Mouse (Mus musculus) CD4-positive, CD25-positive, alpha-beta regulatory T cell, adult 2 months (primary cell): ENCODE measurements around the gene Gm20661.

Source experiments
- DNase-seq: peaks from one replicate; pipeline ENCODE4 v3.0.0-alpha.2; 2012; ENCODE audit warnings: low read depth, low spot score

The Gm20661 gene

GRCm38 (mm10) chr9:108001922-108002770 is 19.3 kb downstream of the Gm20661 start, which contains the start of gene Ip6k1:
Gene Ip6k1 (plus strand): TSS chr9:108002501.
- peak; percentile 100 for DNase-seq

GRCm38 (mm10) chr9:108002778-108003530 is 20.1 kb downstream of the Gm20661 start:
- DNase-seq: peak; percentile 53

- DNase-seq: peak; percentile 61
Observed at GRCm38 (mm10) chr9:108003531-108003890, 20.7 kb downstream of the Gm20661 start.

GRCm38 (mm10) chr9:108008041-108008440 is 25.2 kb downstream of the Gm20661 start:
- no peak for DNase-seq

- DNase-seq: peak; percentile 36
Observed at GRCm38 (mm10) chr9:108010385-108010784, 27.5 kb downstream of the Gm20661 start.

GRCm38 (mm10) chr9:108013577-108013976 is 30.7 kb downstream of the Gm20661 start:
- DNase-seq: peak; percentile 28

- no peak for DNase-seq
Observed at GRCm38 (mm10) chr9:108017127-108017526, 34.3 kb downstream of the Gm20661 start.

- DNase-seq: no peak
Observed at GRCm38 (mm10) chr9:108020741-108021140, 37.9 kb downstream of the Gm20661 start.

- DNase-seq: no peak
Observed at GRCm38 (mm10) chr9:108023216-108023615, 40.4 kb downstream of the Gm20661 start.

- DNase-seq: peak; percentile 63
Observed at GRCm38 (mm10) chr9:108026584-108026983, 43.7 kb downstream of the Gm20661 start.

GRCm38 (mm10) chr9:108027867-108028266 is 45.0 kb downstream of the Gm20661 start:
- DNase-seq: no peak

- DNase-seq: no peak
Observed at GRCm38 (mm10) chr9:108032126-108032525, 49.3 kb downstream of the Gm20661 start.

GRCm38 (mm10) chr9:108035331-108036156 is 52.7 kb downstream of the Gm20661 start:
- peak; percentile 84 for DNase-seq
